Mouse (Mus musculus): Measurements from ENCODE around the gene Zbtb48. TPM values are rescaled to one million over a fixed set of nuclear protein-coding genes. Genes with fewer than 3 reads are reported as not detected.
A peak's percentile ranks its signal among the peaks of the same experiment; 100 is the strongest.

The Zbtb48 gene
- total RNA-seq (2014; fragmentation: Nextera tagmentation) (13.9 and 24.5 TPM in 2 replicates), total RNA-seq (2017) (9.3 and 9.8 TPM in 2 replicates), polyA plus RNA-seq (2012) (12.4 and 13.4 TPM in 2 replicates)

DNA sequence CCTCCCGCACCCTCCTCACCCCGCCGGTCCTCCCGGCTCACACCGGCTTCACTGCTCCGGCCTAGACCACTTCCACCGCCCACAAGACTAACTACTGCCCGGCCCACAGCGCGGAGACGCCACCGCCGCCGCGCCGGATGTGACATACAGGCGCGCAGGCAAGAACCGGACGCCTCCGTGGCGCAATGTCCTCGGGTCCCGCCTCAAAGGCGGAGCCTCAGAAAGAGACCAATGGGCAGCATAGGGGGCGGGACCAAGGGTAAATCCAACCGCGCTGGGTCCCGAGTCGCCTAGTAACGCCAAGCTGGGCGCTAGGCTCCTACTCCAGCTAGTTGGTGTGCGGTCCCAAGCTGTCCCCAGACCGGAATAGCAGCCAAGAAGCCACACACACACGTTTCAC lies at the start of gene Zbtb48:
Zbtb48 (minus strand) TSS at position 148 of the 400 bp plus-strand sequence.
- Histone ChIP-seq H3K9me3 (replicated peaks) (no peaks in the 10 kb centered on the region), H3K27me3 (ENCODE audit: insufficient read depth, low read length) (peaks cover 27% of the 10 kb centered on the region), H3K4me1 (ENCODE audit: insufficient read depth, low read depth, low read length) (peaks cover 46% of the 10 kb centered on the region), H3K4me3 (ENCODE audit: low read depth, low read length) (peak within 1 kb of the TSS; percentile 89), H3K36me3 (replicated peaks) (peaks cover 43% of the 10 kb centered on the region)
- TF ChIP-seq CTCF (IDR thresholded peaks at IDR 0.05; ENCODE audit: low read depth, low read length) (no peak), POLR2AphosphoS5 (IDR thresholded peaks at IDR 0.05; ENCODE audit: insufficient replicate concordance, low read depth, low read length) (no peak), GATA1 (IDR thresholded peaks at IDR 0.05; ENCODE audit: borderline replicate concordance, low read length) (no peak), GATA2 (IDR thresholded peaks at IDR 0.05; ENCODE audit: borderline replicate concordance, low read depth, low read length) (no peak), TAL1 (conservative IDR thresholded peaks at IDR 0.05; ENCODE audit: low read depth, low read length) (no peak)
- DNase-seq (ENCODE audit: low spot score) (peak; percentile 97), ATAC-seq (ENCODE audit: extremely low read depth, insufficient number of reproducible peaks, low FRiP score, poor library complexity, severe bottlenecking) (peak; percentile 97)

DNA sequence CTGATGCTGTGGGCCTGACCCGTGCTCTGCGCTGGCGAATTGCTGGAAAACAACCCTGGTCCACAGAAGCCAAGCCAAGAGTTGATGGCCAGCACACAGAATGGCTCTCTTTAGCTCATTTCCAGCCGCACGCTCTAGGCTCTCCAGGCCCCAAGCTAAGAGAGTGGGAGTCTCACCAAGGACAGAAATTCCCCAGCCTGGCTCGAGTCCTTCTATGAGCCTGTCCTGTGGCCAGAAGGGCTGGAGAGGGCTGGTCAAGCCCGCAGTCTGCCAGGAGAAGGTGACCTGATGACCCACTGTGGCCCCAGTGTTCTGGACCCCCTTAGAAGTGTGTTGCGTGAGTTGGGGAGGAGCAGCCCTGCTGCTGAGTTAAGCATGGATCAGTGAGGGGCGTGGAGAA lies 49.7 kb upstream of the Zbtb48 start:
- H3K27me3 ChIP-seq (ENCODE audit: insufficient read depth, low read length), result peaks cover 46% of the 10 kb centered on the region
- TF ChIP-seq GATA2 (IDR thresholded peaks at IDR 0.05; ENCODE audit: borderline replicate concordance, low read depth, low read length) (no peak), POLR2AphosphoS5 (IDR thresholded peaks at IDR 0.05; ENCODE audit: insufficient replicate concordance, low read depth, low read length) (no peak), TAL1 (conservative IDR thresholded peaks at IDR 0.05; ENCODE audit: low read depth, low read length) (no peak), GATA1 (IDR thresholded peaks at IDR 0.05; ENCODE audit: borderline replicate concordance, low read length) (no peak), CTCF (IDR thresholded peaks at IDR 0.05; ENCODE audit: low read depth, low read length) (no peak)
- no peaks in the 10 kb centered on the region for H3K9me3 ChIP-seq (replicated peaks)
- no peak for ATAC-seq (ENCODE audit: extremely low read depth, insufficient number of reproducible peaks, low FRiP score, poor library complexity, severe bottlenecking)
- no peak for DNase-seq (ENCODE audit: low spot score)
- H3K36me3 ChIP-seq (replicated peaks), result no peaks in the 10 kb centered on the region
- peaks cover 2% of the 10 kb centered on the region; the same call in 1 of the 2 replicates for H3K4me1 ChIP-seq (ENCODE audit: insufficient read depth, low read depth, low read length)
- H3K4me3 ChIP-seq (ENCODE audit: low read depth, low read length), result no peak overlapping the region

DNA sequence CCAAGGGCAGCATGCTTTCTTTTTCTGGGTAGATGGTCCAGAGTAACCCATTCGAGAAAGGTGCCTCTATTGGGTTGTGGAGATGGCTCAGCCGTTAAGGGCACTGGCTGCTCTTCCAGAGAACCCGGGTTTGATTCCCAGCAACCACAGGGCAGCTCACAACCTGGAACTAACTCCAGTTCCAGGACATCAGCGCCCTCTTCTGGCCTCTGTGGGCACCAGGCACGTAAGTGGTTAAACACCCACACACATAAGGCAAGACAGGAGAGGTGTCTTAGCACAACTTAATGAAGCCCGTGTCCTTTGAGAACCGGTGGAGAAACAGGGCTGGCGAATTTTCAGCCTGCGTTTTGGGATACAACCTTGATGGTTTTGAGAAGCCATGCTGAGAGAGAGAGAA lies 47.1 kb upstream of the Zbtb48 start:
- no peaks in the 10 kb centered on the region for H3K36me3 ChIP-seq (replicated peaks)
- no peak for DNase-seq (ENCODE audit: low spot score)
- no peak for ATAC-seq (ENCODE audit: extremely low read depth, insufficient number of reproducible peaks, low FRiP score, poor library complexity, severe bottlenecking)
- TF ChIP-seq CTCF (IDR thresholded peaks at IDR 0.05; ENCODE audit: low read depth, low read length), result no peak
- TF ChIP-seq GATA2 (IDR thresholded peaks at IDR 0.05; ENCODE audit: borderline replicate concordance, low read depth, low read length), result no peak
- TF ChIP-seq POLR2AphosphoS5 (IDR thresholded peaks at IDR 0.05; ENCODE audit: insufficient replicate concordance, low read depth, low read length), result no peak
- TF ChIP-seq TAL1 (conservative IDR thresholded peaks at IDR 0.05; ENCODE audit: low read depth, low read length), result no peak
- no peak for TF ChIP-seq GATA1 (IDR thresholded peaks at IDR 0.05; ENCODE audit: borderline replicate concordance, low read length)
- no peaks in the 10 kb centered on the region for H3K9me3 ChIP-seq (replicated peaks)
- no peak overlapping the region for H3K4me3 ChIP-seq (ENCODE audit: low read depth, low read length)
- H3K27me3 ChIP-seq (ENCODE audit: insufficient read depth, low read length), result peaks cover 66% of the 10 kb centered on the region
- H3K4me1 ChIP-seq (ENCODE audit: insufficient read depth, low read depth, low read length), result peaks cover 6% of the 10 kb centered on the region; the same call in 1 of the 2 replicates

GRCm38 (mm10) chr4:152073715-152074114 lies 46.2 kb upstream of the Zbtb48 start:
- DNase-seq (ENCODE audit: low spot score) (no peak), ATAC-seq (ENCODE audit: extremely low read depth, insufficient number of reproducible peaks, low FRiP score, poor library complexity, severe bottlenecking) (no peak)
- Histone ChIP-seq H3K27me3 (ENCODE audit: insufficient read depth, low read length) (peaks cover 69% of the 10 kb centered on the region), H3K4me1 (ENCODE audit: insufficient read depth, low read depth, low read length) (peaks cover 6% of the 10 kb centered on the region; the same call in 1 of the 2 replicates), H3K36me3 (replicated peaks) (no peaks in the 10 kb centered on the region), H3K9me3 (replicated peaks) (no peaks in the 10 kb centered on the region), H3K4me3 (ENCODE audit: low read depth, low read length) (no peak overlapping the region)
- TF ChIP-seq GATA2 (IDR thresholded peaks at IDR 0.05; ENCODE audit: borderline replicate concordance, low read depth, low read length) (no peak), TAL1 (conservative IDR thresholded peaks at IDR 0.05; ENCODE audit: low read depth, low read length) (no peak), GATA1 (IDR thresholded peaks at IDR 0.05; ENCODE audit: borderline replicate concordance, low read length) (no peak), POLR2AphosphoS5 (IDR thresholded peaks at IDR 0.05; ENCODE audit: insufficient replicate concordance, low read depth, low read length) (no peak), CTCF (IDR thresholded peaks at IDR 0.05; ENCODE audit: low read depth, low read length) (no peak)

DNA sequence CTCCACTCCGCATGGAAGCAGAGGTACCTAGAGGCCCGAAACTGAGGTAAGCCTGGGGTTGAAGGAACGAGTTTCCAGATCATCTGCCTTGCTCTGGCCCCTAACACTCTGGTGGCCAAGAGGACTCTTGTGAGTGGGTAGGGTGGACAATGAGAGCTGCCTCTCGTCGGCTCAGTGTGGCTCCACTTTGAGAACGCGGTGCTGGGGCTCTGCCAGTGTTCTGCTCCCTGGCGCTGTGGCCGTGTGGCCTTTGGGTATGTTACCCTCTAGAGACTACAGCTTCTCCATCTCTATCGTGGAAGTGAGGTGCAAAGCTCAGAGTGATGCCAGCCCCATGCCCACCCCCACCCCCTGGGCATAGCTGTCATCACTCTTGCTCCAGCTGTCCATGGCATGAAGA lies 45.2 kb upstream of the Zbtb48 start:
- Histone ChIP-seq H3K4me3 (ENCODE audit: low read depth, low read length) (no peak overlapping the region), H3K4me1 (ENCODE audit: insufficient read depth, low read depth, low read length) (peaks cover 8% of the 10 kb centered on the region; the same call in 1 of the 2 replicates), H3K36me3 (replicated peaks) (no peaks in the 10 kb centered on the region), H3K27me3 (ENCODE audit: insufficient read depth, low read length) (peaks cover 77% of the 10 kb centered on the region), H3K9me3 (replicated peaks) (no peaks in the 10 kb centered on the region)
- TF ChIP-seq GATA2 (IDR thresholded peaks at IDR 0.05; ENCODE audit: borderline replicate concordance, low read depth, low read length) (no peak), POLR2AphosphoS5 (IDR thresholded peaks at IDR 0.05; ENCODE audit: insufficient replicate concordance, low read depth, low read length) (no peak), TAL1 (conservative IDR thresholded peaks at IDR 0.05; ENCODE audit: low read depth, low read length) (no peak), CTCF (IDR thresholded peaks at IDR 0.05; ENCODE audit: low read depth, low read length) (no peak), GATA1 (IDR thresholded peaks at IDR 0.05; ENCODE audit: borderline replicate concordance, low read length) (no peak)
- ATAC-seq (ENCODE audit: extremely low read depth, insufficient number of reproducible peaks, low FRiP score, poor library complexity, severe bottlenecking), result no peak
- no peak for DNase-seq (ENCODE audit: low spot score)

DNA sequence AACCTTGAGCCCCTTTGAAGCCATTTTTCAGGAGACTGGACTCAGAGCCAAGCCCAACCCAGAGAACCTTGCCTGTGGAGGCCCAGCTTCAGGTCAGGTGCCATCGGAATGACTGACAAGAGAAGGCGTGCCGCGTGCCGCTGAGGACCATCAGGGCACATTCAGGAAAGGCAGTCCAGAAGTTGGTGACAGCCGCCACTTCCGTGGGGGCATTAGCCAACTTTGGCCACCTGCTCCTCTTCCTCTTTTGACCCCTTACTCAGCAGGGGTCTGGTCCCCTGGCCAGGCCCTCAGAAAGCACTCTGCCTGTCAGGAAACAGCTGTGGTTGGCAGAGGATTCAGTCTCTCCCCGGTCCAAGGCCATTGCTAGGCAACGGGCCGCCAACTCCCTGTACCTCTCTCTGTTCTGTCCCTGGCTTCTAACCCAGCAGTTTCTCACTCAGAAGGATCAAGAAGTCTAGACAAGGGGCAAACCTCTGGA lies 44.7 kb upstream of the Zbtb48 start, which contains the start of gene Plekhg5:
Plekhg5 (plus strand) TSS at position 378 of the 481 bp plus-strand sequence.
- Histone ChIP-seq H3K4me3 (ENCODE audit: low read depth, low read length) (no peak within 1 kb of the TSS), H3K27me3 (ENCODE audit: insufficient read depth, low read length) (peaks cover 72% of the 10 kb centered on the region), H3K9me3 (replicated peaks) (no peaks in the 10 kb centered on the region), H3K4me1 (ENCODE audit: insufficient read depth, low read depth, low read length) (peaks cover 11% of the 10 kb centered on the region), H3K36me3 (replicated peaks) (no peaks in the 10 kb centered on the region)
- DNase-seq (ENCODE audit: low spot score) (no peak), ATAC-seq (ENCODE audit: extremely low read depth, insufficient number of reproducible peaks, low FRiP score, poor library complexity, severe bottlenecking) (no peak)
- TF ChIP-seq TAL1 (conservative IDR thresholded peaks at IDR 0.05; ENCODE audit: low read depth, low read length) (no peak), POLR2AphosphoS5 (IDR thresholded peaks at IDR 0.05; ENCODE audit: insufficient replicate concordance, low read depth, low read length) (no peak), CTCF (IDR thresholded peaks at IDR 0.05; ENCODE audit: low read depth, low read length) (no peak), GATA1 (IDR thresholded peaks at IDR 0.05; ENCODE audit: borderline replicate concordance, low read length) (no peak), GATA2 (IDR thresholded peaks at IDR 0.05; ENCODE audit: borderline replicate concordance, low read depth, low read length) (no peak)
